Mouse (Mus musculus) spleen, postnatal 36 days (tissue): Measurements from ENCODE around the gene Sstr5.

ENCODE experiments used
- DNase-seq, 2 experiments: peaks; one replicate each; pipeline ENCODE4 v3.0.0; 2022; ENCODE audit warnings: low spot score in 2 of 2, mixed read lengths in 1 of 2

The Sstr5 gene

DNA sequence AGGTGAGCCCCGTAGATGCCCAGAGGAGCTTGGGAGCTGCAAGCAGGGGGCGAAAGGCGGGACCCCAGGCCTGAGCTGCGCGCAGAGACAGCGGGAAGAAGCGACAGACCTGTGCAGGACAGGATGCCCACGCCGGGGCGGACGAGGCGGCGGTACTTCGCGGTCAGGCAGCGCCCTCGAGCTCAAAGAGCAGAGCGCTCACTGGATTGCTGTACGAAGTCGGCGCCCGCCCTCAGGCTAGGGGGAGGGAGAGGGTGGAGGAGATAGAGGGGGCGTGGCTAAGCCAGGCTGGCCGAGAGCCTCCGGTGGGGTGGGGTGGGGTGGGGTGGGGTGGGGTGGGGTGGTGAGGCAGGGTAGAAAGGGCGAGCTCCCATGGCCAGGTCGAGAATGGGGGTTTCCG is at the start of gene Sstr5:
Gene Sstr5 (minus strand): TSS at position 276 of the 400 bp plus-strand sequence.
- no peak for DNase-seq

DNA sequence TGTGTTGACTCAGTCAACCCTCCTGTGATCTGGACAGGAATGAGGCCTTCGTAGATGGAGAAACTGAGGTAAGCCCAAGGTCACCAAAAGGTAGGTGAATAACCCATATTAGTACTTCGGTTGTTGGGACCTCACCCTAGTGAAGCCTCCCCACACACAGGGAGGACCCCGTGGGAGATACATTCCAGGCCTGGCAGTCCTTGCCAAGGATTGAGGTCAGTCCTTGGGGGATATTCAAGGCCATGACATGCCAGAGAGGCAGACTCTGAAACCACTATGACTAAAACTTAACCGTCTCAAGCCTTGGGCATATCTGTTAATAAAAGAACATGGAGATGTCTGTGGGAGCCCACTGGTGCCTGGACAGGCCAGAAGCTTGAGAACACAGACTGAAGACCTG is 44.7 kb upstream of the Sstr5 start:
- DNase-seq = no peak

DNA sequence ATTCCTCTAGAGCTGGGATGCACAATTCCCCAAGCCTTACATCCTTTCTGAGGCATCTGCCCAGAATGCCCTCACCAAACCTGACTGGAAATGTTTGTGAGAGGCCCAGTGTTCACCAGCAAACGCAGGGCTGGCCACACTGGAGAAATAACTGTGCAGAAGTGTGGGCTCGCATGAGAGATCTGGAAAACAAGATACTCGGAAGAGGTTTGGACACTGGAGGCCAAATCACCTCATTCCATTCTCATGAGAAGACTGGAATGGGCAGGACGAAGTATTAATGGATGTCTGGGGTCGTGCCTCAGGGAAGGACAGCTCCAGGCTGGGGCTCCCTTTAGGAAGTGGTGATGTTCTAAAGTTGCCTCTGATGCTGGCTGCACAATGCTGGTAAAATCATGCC is 43.6 kb upstream of the Sstr5 start:
- DNase-seq = no peak

DNA sequence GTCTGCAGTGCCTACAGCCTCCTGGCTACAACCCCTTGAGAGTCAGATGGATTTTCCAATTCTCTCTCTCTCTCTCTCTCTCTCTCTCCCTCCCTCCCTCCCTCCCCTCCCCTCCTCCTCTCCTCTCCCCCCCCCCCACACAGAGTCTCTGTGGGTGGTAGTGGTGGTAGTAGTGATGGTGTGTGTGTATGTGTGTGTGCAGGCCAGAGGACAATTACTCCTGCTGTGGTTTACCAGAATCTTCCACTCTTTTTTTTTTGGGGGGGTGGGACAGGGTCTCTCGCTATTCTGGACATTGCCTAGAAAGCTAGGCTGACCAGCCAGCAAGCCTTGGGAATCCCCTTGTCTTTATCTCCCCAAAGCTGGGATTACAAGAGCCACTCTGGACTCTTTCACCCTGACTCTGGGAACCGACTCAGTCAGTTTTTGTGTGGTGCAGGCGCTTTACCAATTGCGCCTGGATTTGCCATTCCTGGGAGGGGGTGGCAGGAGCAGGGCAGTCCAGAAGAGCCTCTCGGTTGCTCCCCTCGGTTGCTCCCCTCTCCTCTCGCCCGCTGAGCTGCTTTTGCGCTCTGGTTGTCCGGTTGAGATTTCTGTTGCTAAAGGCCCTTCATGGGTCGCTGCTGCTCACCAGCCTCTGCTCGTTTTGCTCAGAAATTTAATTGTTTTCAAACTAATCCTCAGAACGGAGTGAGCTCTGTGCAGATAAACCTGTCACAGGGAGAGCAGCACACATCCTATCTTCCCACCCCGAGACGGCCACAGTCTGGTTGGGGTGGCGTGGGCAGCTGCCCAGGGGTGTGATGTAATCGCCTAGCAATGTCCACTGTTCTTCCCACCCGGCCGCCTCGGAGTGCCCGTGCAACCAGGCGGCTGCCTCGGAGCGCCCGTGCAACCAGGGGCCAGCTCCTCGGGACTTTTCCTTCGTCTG is 42.1 kb upstream of the Sstr5 start:
- DNase-seq = no peak

DNA sequence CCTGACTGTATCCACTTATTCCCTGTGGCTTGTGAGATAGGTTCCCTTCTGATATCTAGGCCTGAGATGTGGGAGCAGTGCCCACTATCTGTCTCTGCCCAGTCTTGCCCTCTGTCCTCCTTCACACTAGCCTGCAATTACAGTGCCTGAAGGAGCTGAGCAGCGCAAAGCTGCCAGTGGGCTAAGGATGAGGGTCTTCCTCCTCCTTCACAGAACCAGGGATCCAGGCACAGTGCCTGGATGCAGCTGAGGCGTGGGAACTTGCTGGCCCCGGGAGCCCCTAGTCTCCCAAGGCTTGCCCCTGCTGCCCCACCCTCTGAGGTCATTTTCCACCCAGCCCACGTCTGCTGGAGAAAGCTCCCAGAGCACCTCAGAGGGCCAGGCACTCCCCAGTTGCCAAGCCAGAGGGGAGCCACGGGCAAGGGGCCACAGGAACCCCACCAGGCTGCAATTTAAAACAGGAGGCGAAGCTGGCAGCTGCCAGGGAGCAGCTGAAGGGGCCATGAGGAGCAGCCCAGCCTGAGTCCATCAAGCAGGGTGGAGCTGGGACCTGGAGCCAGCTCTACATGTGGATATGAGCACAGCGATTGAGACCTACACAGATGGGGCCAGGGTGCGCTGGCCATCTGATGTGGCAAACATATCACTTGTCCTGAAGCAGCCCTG is 33.4 kb upstream of the Sstr5 start:
- DNase-seq = no peak

DNA sequence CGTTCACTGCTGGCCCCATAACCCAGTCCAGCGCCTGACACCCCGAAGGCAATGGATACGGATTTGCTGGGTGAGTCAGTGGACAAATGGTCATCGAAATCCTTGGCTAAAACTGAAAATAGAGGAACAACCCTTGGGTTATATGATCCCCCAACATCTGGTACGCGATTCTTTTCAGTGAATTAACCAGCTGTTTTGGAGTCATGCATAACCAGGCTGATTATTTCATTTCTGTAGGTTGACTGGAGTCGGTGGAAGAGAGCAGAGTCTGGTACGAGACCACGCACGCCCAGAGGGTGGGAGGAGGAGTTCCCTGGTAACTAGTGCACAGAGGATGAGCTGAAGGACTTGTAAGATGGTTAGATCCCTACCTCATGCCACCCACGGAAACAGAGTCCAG is 25.0 kb upstream of the Sstr5 start:
- DNase-seq = no peak

DNA sequence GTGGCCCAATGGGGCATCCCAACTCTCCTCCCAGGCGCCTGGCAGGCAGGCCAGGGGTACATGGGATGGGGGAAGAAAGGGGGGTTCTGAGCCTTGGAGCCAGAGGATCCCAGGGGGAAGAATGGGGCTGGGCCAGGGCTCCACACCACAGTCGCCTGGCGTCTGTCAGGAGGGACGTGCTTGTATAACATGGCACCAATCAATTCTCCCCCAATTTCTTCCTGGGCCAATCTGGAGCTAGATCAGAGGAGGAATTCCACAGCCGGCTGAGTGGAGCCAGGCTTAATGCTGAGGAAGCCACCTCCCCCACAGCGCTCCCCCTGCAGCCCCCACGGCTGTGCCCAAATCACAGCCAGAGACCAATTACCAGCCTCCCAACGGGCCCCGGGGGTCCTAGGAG is 23.4 kb upstream of the Sstr5 start:
- no peak for DNase-seq

DNA sequence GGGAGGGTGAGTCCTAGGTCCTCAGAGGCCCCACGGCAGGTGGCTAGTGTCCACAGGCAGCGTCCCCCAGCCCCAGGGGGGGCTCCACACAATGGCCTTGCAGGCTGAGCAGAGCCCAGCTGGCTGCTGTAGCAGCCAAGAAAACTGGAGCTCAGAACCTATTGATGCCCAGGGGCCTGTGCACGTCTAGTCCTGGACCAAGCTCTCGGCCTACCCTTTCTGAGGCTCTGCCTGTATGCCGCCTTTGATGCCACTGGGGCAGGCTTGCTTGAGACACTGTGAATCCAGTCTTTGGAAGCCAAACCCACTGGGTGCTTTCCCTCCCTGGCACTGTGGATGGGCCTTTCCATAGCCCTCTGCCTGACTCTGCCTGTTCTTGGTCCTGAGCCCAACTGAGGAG is 22.4 kb upstream of the Sstr5 start:
- DNase-seq = no peak

DNA sequence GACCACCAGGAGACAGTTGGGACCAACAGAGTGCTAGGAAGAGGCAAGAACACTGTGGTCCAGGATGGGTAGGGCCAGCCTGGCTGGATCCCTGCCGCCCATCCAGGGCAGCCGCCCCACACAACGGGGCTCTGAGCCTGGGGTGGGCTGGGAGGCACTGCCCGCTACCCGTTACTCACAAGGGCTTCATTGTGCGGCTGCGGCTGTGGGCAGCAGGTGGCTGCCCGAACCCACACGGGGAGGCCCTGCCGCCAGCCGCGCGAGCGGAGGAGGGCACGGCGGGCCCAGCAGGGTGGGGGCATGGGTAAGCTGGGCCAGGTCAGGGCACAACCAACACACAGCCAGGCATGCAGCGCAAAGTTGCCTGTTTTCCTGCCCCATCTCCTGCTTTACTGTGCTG is 21.1 kb upstream of the Sstr5 start:
- DNase-seq = no peak

DNA sequence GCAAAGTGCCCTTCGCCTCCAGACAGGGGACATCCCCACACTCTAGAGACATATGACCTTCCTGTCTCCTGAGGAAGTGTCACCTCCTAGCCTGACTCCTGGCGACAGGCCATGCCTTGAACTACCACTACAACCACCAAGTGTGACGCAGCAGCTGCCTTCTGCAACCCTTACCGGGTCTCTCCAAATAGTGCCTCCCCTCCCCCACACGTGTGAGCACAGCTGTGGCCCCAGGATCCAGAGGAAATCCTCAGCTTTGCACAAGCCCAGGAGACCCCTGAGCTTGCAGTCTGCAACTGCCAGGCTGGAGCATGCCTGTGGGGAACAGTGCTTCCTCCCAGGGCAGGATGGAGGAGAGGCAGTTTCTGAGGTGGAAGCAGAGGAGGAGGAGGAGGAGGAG is 19.2 kb upstream of the Sstr5 start:
- DNase-seq = no peak

DNA sequence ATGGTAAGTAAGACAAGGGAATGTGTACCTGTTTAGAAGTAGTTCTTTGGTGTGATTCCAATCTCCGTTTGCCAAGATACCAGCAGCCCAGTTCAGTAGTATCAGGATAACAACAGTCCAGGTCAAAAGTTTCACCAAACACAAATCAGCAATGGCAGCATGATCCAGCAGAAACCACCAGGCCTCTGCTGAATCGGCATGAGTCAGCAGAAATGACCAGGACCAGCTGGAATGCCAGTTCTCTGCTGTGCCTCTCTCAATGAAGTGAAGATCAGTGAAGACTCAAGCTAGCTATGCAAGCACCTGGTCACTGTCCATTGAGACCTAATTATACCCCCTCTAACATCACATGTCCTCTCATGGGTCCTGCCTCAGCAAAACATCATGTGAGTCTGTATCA is 17.0 kb upstream of the Sstr5 start:
- no peak for DNase-seq

DNA sequence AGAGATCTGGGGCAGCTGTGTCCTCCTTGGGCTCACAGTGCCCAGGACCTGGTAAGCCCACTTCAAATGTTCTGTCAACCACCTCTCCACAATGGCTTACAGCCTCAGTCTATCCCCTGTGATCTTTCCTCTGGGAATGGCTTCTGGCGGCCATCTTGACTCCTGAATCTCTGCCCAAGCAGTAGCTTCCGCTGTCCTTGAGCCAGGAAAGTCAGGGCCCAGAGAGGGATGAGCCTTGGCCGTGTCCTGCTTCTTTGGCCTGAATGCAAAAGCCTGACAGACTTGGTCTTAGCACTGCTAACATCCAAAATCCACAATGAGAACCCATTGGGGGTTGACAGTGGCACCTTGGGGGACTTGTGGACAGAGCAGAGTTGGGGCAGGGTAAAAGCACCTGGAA is 14.8 kb upstream of the Sstr5 start:
- DNase-seq = no peak

DNA sequence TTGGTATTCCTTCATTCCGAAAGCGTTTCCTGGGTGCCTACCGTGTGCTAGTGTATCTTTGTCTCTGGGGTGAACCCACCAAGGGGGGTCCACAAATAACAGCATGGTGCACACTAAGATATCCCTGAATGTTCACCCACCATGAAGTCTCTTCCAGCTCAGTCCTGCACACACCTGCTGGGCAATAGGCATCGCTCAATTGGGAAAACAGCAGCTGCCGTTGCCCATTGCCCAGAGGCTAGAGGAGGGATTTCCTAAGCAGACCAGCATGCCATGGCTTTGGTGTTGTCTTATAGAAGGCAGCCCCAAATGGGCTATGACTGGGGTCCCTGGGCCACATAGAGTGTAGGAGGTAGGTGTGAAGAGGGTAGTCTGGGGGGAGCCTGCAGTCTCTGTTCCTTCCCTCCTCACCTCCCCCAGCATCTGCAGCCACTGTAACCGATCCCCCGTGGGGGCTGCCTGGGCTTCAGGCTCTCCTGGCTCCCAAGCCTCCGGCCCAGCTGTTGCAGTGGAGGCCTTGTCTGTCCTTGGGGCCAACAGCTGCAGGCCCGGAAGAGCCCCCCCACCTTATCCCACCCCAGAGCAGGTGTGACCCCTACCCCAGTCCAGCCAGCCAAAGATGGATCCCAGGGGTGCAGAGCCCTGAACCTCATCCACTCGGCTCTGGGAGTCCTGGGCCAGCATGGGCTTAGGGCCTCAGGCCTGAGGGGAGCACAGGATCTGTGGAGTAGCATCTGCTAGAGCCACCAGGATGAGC is 13.2 kb upstream of the Sstr5 start:
- DNase-seq = no peak

DNA sequence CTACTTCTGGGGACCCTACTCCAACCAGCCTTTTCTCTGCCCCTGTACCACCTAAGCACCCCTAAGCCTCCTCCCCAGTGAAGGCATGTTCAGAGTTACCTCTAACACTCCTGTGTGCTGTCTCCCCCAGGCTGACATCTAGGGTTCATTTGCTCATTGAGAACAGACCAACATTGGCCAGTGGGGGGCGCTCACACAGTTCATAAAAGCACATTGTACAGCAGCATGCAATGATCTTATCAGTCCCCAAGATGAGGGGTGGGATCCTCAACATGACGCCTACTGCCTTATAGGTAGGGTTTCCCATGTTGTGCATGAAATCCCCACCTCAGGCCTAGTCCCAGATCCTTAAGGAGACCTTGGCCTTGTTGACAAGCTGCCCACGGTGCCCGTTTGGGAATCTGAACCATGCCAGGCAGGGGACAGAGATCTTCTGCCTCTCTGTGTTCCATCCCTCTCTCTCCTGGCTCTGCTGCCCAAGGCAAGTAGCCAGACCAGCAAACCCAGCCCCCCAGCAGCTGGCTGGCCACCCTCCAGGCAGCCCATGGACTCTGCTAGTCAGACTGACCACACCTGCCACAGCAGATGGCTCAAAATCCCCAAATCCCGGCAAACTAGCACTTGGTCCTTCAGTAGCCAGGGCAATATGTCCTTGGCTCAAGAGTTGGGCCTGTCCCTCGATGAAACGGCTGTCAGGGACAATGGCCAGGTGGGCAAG is 11.9 kb upstream of the Sstr5 start:
- DNase-seq = no peak

DNA sequence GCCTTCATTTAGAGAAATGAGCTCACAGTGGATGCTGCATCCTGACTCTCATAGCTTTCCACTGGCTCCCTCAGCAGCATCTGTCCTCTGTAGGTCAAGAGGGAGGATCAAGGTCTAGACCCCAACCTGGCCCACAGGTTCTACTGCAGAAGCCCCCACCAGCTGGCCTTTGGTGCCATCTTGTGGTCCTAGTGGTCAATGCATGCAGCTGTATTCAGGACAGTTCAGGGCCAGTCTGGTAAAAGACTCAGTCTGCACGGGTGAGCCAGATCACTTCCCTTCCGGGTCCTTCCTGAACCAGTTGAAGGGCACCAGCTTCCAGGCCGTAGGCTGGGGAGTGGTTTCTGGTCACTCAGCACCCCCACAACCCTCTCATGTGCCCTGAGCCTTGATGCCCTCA is 10.7 kb upstream of the Sstr5 start:
- DNase-seq = peak; percentile 13 to 15

DNA sequence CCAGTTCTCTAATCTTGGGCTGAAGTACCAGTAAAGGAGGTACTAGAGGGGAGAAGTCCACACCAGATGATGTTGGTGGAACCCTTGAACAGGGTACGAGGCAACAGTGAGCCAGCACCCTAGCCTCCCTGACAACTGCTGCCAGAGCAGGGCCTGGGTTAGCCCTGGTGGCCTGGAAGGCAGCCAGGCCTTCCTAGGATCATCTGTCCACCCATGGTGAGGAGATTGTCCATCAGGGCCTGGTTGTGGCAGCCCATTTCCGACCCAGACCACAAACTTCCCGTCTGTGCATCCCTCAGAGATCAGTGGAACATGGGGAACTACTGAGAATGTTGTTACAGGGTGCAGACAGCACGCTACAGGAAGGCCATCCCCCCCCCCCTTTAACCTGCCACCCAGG is 5.5 kb upstream of the Sstr5 start:
- no peak for DNase-seq

DNA sequence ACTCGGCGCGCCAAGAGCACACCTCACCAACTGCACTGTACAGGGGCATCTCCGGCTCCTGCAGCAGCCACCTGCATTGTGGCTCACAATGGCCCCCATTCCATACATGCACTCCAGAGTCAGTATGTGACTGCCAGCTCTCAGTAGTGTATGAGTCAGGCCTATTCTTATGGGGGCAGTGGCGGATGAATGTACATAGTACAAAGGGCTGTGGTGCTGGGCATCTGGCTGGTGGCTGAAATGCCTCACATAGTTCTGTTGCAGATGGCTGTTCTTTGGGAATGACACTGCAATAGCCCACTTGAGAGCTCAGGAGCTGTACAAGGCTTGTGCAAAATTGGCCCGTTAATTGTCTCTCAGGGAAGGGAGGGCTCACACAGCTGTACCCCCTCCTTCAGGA is 15.0 kb downstream of the Sstr5 start:
- no peak for DNase-seq

DNA sequence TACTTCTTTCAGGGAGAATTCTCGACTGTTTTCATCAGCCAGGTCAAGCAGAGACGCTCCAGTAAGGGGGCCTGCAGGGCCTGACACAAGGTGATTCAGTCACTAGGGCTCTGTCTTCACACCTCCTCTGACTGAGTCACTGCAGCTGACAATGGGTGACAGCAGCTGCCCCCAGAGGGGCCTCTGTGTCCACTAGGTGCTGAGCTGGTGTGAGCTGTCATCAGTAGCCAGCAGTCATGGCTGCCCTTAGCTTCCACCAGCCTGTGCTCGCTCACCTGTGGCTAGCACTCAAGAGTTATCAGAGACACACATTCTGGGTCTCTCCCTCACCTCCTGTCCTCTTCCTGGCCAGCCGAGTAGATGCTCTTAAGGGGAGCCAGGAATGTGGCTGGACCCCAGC is 16.3 kb downstream of the Sstr5 start:
- DNase-seq = no peak

DNA sequence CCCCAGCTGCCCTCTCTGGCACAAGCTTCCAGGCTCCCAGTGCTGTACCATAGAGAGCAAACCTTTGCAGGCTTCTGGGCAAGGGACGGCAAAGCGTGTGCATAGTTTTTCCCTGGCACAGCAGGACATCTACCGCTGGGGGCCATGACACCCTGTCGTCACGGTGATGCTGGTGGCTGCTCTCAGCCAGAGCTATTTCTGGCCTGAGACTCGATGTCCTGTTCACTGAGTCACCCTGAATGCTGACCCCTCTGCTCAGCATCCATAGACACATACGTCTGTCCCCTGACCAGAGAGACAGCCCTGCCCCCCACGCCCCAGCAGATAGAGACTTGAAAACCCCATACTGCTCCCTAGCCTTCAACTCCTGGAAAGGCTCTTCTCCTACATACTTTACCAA is 16.9 kb downstream of the Sstr5 start:
- no peak for DNase-seq

DNA sequence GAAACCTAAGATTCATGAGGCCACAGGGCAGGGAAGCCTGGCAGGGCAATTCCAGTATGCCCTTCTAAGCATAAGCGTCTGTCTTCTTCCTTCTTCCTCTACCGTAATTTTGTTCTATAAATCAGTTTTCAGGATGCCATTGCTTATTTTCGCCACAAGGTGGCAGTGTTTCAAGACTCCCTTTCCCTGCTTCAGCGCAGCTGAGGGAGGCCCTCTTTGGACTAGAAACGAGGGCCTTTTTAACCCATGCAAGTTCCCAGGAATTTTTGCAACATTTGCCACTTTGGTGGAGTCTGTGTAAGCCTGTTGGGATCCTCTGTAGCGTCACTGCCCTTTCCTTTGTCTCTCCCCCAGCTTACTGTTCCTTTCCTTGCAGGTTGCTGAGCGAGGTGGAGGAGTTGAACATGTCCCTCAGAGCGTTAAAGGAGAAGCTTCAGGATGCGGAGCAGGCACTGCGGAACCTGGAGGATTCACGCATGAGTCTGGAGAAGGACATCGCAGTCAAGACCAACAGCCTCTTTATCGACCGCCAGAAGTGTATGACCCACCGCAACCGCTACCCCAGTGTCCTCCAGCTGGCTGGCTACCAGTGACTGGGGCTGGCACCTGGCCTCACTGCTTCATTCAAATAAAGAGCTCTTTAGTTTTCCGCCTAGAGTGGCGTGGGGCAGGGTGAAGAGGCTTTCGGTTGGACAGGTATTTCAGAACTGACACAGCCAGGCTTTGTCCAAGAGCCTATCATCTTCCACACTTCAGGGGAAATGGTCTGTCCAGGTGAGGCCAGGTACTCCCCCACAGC is 20.9 kb downstream of the Sstr5 start:
- DNase-seq = peak; percentile 9 to 29
